Mouse (Mus musculus): ENCODE results near the gene Hdac4. TPM values are rescaled to one million over a fixed set of nuclear protein-coding genes. Genes with fewer than 3 reads are reported as not detected.

Hdac4 gene
- polyA plus RNA-seq, 1 experiment from 2014 or later: 27.6 TPM

DNA sequence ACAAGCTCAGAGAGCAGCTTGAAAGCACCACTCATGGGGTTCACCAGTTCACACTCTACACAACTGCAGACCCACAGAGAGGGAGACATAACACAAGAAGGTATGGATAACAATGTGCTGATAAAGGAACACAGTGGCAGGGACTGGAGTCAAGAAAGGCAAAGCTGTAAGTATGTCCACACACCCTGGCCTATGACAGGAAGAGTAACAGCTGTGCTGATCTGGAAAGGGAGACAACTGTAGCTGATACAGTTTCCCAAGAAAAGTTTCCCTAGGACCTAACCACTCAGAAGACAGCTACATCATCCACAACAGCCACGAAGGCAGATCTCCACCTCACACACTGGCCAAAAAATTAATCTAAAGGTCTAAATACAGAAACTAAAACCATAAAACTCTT is 68.1 kb downstream of the Hdac4 start:
- H3K36me3 ChIP-seq (ENCODE audit: control insufficient read depth, insufficient read depth, low read length): no peaks in the 10 kb centered on the region
- H3K9ac ChIP-seq (ENCODE audit: low read depth, low read length): no peak overlapping the region
- no peak overlapping the region for H3K4me2 ChIP-seq (ENCODE audit: low read length)
- ATAC-seq: no peak
- H3K4me1 ChIP-seq (ENCODE audit: control insufficient read depth, insufficient read depth, low read depth, low read length): peaks cover 8% of the 10 kb centered on the region
- H3K9me3 ChIP-seq (ENCODE audit: control insufficient read depth, low read length): no peaks in the 10 kb centered on the region
- no peak overlapping the region for H3K4me3 ChIP-seq (ENCODE audit: low read length)
- H3K27ac ChIP-seq (ENCODE audit: low read depth, low read length): no peak overlapping the region
- H3K27me3 ChIP-seq (replicated peaks; ENCODE audit: control insufficient read depth, insufficient read depth, low read length): no peaks in the 10 kb centered on the region
- WGBS: 84% methylated on average over 1 of the region's 1 CpGs

DNA sequence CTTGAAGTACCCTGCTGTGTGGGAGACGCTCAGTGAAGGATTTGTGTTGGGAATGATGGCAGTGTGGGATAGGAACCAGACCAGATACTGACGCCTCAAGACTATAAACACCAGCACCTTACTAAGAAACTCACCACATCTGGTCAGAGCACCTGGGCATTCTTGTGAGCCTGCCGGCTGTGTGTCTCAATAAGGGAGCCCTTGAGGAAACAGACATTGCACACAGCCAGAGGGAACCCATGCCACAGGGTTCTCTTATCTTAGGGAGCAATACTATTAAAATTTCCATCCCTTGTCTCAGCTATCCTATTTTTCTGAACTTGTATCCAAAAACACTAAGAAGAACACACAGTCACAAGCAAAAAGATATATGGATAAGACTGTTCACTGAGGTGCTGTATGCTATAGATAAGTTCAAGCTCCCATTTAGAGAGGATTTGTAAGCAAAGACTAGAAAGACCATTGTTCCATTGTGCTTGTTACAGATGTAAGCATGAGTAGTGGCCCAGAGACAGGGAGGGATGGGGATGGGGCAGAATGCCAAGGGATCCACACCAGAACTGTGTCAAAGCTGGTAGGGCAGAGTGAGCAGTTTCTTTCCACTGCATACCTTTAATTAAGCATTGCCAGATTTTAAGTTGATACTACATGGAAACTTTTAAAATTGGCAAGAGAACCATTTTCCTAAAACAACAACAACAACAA is 70.8 kb downstream of the Hdac4 start:
- 77% methylated on average over 3 of the region's 3 CpGs for WGBS
- no peak overlapping the region for H3K9ac ChIP-seq (ENCODE audit: low read depth, low read length)

GRCm38 (mm10) chr1:92119303-92119702 is 76.2 kb downstream of the Hdac4 start:
- no peaks in the 10 kb centered on the region for H3K27me3 ChIP-seq (replicated peaks; ENCODE audit: control insufficient read depth, insufficient read depth, low read length)
- no peaks in the 10 kb centered on the region for H3K9me3 ChIP-seq (ENCODE audit: control insufficient read depth, low read length)
- no peak overlapping the region for H3K9ac ChIP-seq (ENCODE audit: low read depth, low read length)
- H3K4me2 ChIP-seq (ENCODE audit: low read length): no peak overlapping the region
- no peak overlapping the region for H3K27ac ChIP-seq (ENCODE audit: low read depth, low read length)
- WGBS: 52% methylated on average over 5 of the region's 5 CpGs
- no peaks in the 10 kb centered on the region for H3K4me1 ChIP-seq (ENCODE audit: control insufficient read depth, insufficient read depth, low read depth, low read length)
- H3K4me3 ChIP-seq (ENCODE audit: low read length): no peak overlapping the region
- no peak for ATAC-seq
- no peaks in the 10 kb centered on the region for H3K36me3 ChIP-seq (ENCODE audit: control insufficient read depth, insufficient read depth, low read length)

More for the DNA sequence above, 70.8 kb downstream of the Hdac4 start:
- no peak for ATAC-seq
- H3K36me3 ChIP-seq (ENCODE audit: control insufficient read depth, insufficient read depth, low read length): no peaks in the 10 kb centered on the region
- H3K27ac ChIP-seq (ENCODE audit: low read depth, low read length): no peak overlapping the region; the same call in 1 of the 2 replicates
- no peak overlapping the region for H3K4me3 ChIP-seq (ENCODE audit: low read length)
- no peaks in the 10 kb centered on the region for H3K9me3 ChIP-seq (ENCODE audit: control insufficient read depth, low read length)
- H3K4me2 ChIP-seq (ENCODE audit: low read length): no peak overlapping the region
- H3K4me1 ChIP-seq (ENCODE audit: control insufficient read depth, insufficient read depth, low read depth, low read length): no peaks in the 10 kb centered on the region
- H3K27me3 ChIP-seq (replicated peaks; ENCODE audit: control insufficient read depth, insufficient read depth, low read length): no peaks in the 10 kb centered on the region

- Histone ChIP-seq H3K4me2 (ENCODE audit: low read length) (no peak overlapping the region), H3K27ac (ENCODE audit: low read depth, low read length) (no peak overlapping the region), H3K9me3 (ENCODE audit: control insufficient read depth, low read length) (no peaks in the 10 kb centered on the region), H3K36me3 (ENCODE audit: control insufficient read depth, insufficient read depth, low read length) (no peaks in the 10 kb centered on the region), H3K4me3 (ENCODE audit: low read length) (no peak overlapping the region), H3K4me1 (ENCODE audit: control insufficient read depth, insufficient read depth, low read depth, low read length) (peaks cover 4% of the 10 kb centered on the region), H3K27me3 (replicated peaks; ENCODE audit: control insufficient read depth, insufficient read depth, low read length) (no peaks in the 10 kb centered on the region), H3K9ac (ENCODE audit: low read depth, low read length) (no peak overlapping the region)
- ATAC-seq: no peak
- 94% methylated on average over 5 of the region's 5 CpGs for WGBS
Observed at GRCm38 (mm10) chr1:92117597-92117996, 77.9 kb downstream of the Hdac4 start.

DNA sequence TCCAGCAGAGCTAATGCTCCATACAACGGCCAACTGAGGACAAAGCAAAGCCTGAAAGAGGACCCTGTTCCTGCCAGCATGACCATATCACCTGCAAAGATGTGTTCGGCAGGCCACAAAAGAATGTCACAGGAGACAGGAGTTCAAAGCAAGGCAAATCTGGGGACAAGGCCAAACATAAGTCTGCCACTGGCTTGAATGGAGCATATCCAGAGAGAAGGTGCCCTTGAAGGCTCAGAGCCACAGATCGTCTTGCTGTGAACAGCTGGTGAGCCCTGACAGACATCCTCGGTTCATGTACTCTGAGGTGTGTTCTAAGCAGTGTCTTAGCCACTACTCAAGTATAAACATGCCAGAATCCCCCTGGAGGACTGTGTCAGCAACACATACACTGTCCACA is 79.3 kb downstream of the Hdac4 start:
- Histone ChIP-seq H3K4me3 (ENCODE audit: low read length) (no peak overlapping the region), H3K27ac (ENCODE audit: low read depth, low read length) (no peak overlapping the region), H3K9ac (ENCODE audit: low read depth, low read length) (no peak overlapping the region), H3K36me3 (ENCODE audit: control insufficient read depth, insufficient read depth, low read length) (no peaks in the 10 kb centered on the region), H3K4me1 (ENCODE audit: control insufficient read depth, insufficient read depth, low read depth, low read length) (peaks cover 5% of the 10 kb centered on the region), H3K9me3 (ENCODE audit: control insufficient read depth, low read length) (no peaks in the 10 kb centered on the region), H3K27me3 (replicated peaks; ENCODE audit: control insufficient read depth, insufficient read depth, low read length) (no peaks in the 10 kb centered on the region), H3K4me2 (ENCODE audit: low read length) (no peak overlapping the region)
- 0 out of 2 replicates have a peak, but pooled peaks have one; percentile 38 for ATAC-seq
- 80% methylated on average over 4 of the region's 4 CpGs for WGBS

DNA sequence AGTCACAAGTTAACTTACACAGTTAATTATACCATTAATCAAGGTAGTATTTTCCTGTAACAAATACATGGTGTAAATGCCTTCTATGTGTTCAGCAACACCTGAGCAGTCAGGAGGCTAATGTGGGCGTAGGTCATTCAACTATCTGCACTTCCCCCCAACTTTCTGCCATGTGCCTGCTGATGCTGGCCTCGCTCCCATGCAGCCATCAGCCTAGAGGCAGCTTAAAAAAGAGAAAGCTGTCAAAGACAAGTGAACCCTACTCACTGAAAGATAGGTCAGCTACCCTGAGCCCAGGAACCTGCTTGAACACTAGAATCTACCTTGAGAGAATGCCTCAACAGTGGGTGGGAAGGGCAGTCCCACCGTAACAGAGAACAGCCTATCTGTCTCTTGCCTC is 81.4 kb downstream of the Hdac4 start:
- H3K4me2 ChIP-seq (ENCODE audit: low read length): no peak overlapping the region
- no peaks in the 10 kb centered on the region for H3K36me3 ChIP-seq (ENCODE audit: control insufficient read depth, insufficient read depth, low read length)
- WGBS: 95% methylated on average over 3 of the region's 3 CpGs
- no peaks in the 10 kb centered on the region for H3K9me3 ChIP-seq (ENCODE audit: control insufficient read depth, low read length)
- peaks cover 5% of the 10 kb centered on the region for H3K4me1 ChIP-seq (ENCODE audit: control insufficient read depth, insufficient read depth, low read depth, low read length)
- H3K4me3 ChIP-seq (ENCODE audit: low read length): no peak overlapping the region
- ATAC-seq: no peak
- no peak overlapping the region for H3K27ac ChIP-seq (ENCODE audit: low read depth, low read length)
- no peak overlapping the region for H3K9ac ChIP-seq (ENCODE audit: low read depth, low read length)
- H3K27me3 ChIP-seq (replicated peaks; ENCODE audit: control insufficient read depth, insufficient read depth, low read length): no peaks in the 10 kb centered on the region

- Histone ChIP-seq H3K9me3 (ENCODE audit: control insufficient read depth, low read length) (no peaks in the 10 kb centered on the region), H3K4me2 (ENCODE audit: low read length) (no peak overlapping the region), H3K9ac (ENCODE audit: low read depth, low read length) (no peak overlapping the region), H3K36me3 (ENCODE audit: control insufficient read depth, insufficient read depth, low read length) (no peaks in the 10 kb centered on the region), H3K27ac (ENCODE audit: low read depth, low read length) (no peak overlapping the region; the same call in 1 of the 2 replicates), H3K27me3 (replicated peaks; ENCODE audit: control insufficient read depth, insufficient read depth, low read length) (no peaks in the 10 kb centered on the region), H3K4me3 (ENCODE audit: low read length) (no peak overlapping the region), H3K4me1 (ENCODE audit: control insufficient read depth, insufficient read depth, low read depth, low read length) (peaks cover 7% of the 10 kb centered on the region)
- WGBS: 79% methylated on average over 6 of the region's 6 CpGs
- no peak for ATAC-seq
Observed at GRCm38 (mm10) chr1:92113243-92114009, 82.1 kb downstream of the Hdac4 start.

DNA sequence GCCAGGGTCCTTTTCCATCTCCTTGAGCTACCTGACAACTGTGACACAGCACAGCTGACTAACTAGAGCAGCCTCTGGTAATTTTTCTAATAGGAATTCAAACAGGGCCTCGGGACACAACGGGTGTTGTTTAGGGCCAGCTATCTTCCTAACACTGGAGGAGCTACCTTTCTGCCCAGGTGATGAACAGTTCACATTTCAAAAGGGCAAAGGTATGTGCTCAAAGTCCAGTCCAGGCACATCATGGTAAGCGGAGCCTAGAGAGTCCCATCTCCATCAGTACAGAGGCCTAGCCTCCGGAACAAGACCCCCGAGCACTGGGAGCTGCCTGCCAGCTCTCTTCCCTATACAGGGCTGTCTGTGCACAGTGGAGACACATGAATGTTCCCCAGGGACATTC is 82.9 kb downstream of the Hdac4 start:
- H3K9me3 ChIP-seq (ENCODE audit: control insufficient read depth, low read length): no peaks in the 10 kb centered on the region
- H3K4me1 ChIP-seq (ENCODE audit: control insufficient read depth, insufficient read depth, low read depth, low read length): peaks cover 7% of the 10 kb centered on the region
- H3K4me3 ChIP-seq (ENCODE audit: low read length): no peak overlapping the region
- H3K27ac ChIP-seq (ENCODE audit: low read depth, low read length): no peak overlapping the region
- no peak overlapping the region for H3K9ac ChIP-seq (ENCODE audit: low read depth, low read length)
- H3K36me3 ChIP-seq (ENCODE audit: control insufficient read depth, insufficient read depth, low read length): no peaks in the 10 kb centered on the region
- H3K4me2 ChIP-seq (ENCODE audit: low read length): no peak overlapping the region
- no peaks in the 10 kb centered on the region for H3K27me3 ChIP-seq (replicated peaks; ENCODE audit: control insufficient read depth, insufficient read depth, low read length)
- 92% methylated on average over 5 of the region's 5 CpGs for WGBS
- ATAC-seq: no peak

DNA sequence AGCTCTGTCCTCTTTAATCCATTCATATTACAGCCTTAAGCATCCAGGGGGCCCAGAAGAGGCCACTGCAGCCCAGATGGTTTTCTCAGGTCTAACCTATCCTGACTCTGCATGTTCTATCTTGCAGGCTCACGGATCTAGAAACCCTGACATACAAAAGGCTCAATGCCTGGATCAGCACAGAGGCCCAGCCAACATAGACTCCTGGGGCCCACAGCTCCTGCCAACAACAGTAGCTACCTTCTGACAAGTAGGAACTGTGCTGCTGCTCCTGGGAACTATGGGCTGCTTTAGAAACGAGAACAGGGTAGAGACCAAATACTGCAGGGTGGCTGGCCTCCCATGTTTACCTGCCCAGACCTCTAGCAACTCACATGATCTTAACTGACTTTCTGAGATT is 83.9 kb downstream of the Hdac4 start:
- WGBS: 70% methylated on average over 2 of the region's 2 CpGs
- no peak overlapping the region for H3K4me2 ChIP-seq (ENCODE audit: low read length)
- no peak overlapping the region for H3K9ac ChIP-seq (ENCODE audit: low read depth, low read length)
- H3K27ac ChIP-seq (ENCODE audit: low read depth, low read length): no peak overlapping the region
- no peaks in the 10 kb centered on the region for H3K9me3 ChIP-seq (ENCODE audit: control insufficient read depth, low read length)
- no peak overlapping the region for H3K4me3 ChIP-seq (ENCODE audit: low read length)
- H3K36me3 ChIP-seq (ENCODE audit: control insufficient read depth, insufficient read depth, low read length): no peaks in the 10 kb centered on the region
- ATAC-seq: no peak
- H3K27me3 ChIP-seq (replicated peaks; ENCODE audit: control insufficient read depth, insufficient read depth, low read length): no peaks in the 10 kb centered on the region
- H3K4me1 ChIP-seq (ENCODE audit: control insufficient read depth, insufficient read depth, low read depth, low read length): peaks cover 7% of the 10 kb centered on the region

All from hindbrain, embryonic 16.5 days (tissue).